Mouse (Mus musculus): ENCODE results near the gene Gm9821. TPM values are rescaled to one million over a fixed set of nuclear protein-coding genes. Genes with fewer than 3 reads are reported as not detected.

Gene Gm9821
- polyA plus RNA-seq, 1 experiment from 2014 or later: 1.7 TPM

Small RNA genes within 50 kb of the gene (microRNA-seq; reads per million reads assigned to microRNA genes)
- gene Mir6999: not detected

Other genes starting within 250 kb of the Gm9821 start
- 21.6 and 26.3 TPM in 2 replicates for gene Atg13, start 235.1 kb upstream of the Gm9821 start, polyA plus RNA-seq (2015; fragmentation: Nextera tagmentation; extraction: Ambion mirVana)
- gene Harbi1, start 234.9 kb upstream of the Gm9821 start, polyA plus RNA-seq (2015; fragmentation: Nextera tagmentation; extraction: Ambion mirVana): 12.1 and 12.2 TPM in 2 replicates
- 8.6 and 12.0 TPM in 2 replicates for gene Ambra1, start 215.6 kb upstream of the Gm9821 start, polyA plus RNA-seq (2015; fragmentation: Nextera tagmentation; extraction: Ambion mirVana)
- gene Chrm4, start 18.5 kb upstream of the Gm9821 start, polyA plus RNA-seq (2015; fragmentation: Nextera tagmentation; extraction: Ambion mirVana): not detected in 2 replicates
- gene Mdk, start 13.4 kb upstream of the Gm9821 start, polyA plus RNA-seq (2015; fragmentation: Nextera tagmentation; extraction: Ambion mirVana): 293 and 372 TPM in 2 replicates
- gene Dgkz, start 30.2 kb downstream of the Gm9821 start, polyA plus RNA-seq (2015; fragmentation: Nextera tagmentation; extraction: Ambion mirVana): 26.6 and 48.2 TPM in 2 replicates
- gene Creb3l1, start 78.8 kb downstream of the Gm9821 start, polyA plus RNA-seq (2015; fragmentation: Nextera tagmentation; extraction: Ambion mirVana): 7.5 and 11.2 TPM in 2 replicates
- 15.0 and 21.6 TPM in 2 replicates for gene Phf21a, start 147.4 kb downstream of the Gm9821 start, polyA plus RNA-seq (2015; fragmentation: Nextera tagmentation; extraction: Ambion mirVana)